Mouse (Mus musculus): ENCODE measurements around the gene Blnk. TPM values are rescaled to one million over a fixed set of nuclear protein-coding genes. Genes with fewer than 3 reads are reported as not detected.

Gene Blnk
- 0.09 and 0.38 TPM in 2 replicates for polyA plus RNA-seq (2016; fragmentation: Nextera tagmentation; extraction: Ambion mirVana)

- H3K27ac ChIP-seq = no peak within 1 kb of the TSS
- H3K27me3 ChIP-seq (ENCODE audit: insufficient read depth, poor library complexity, severe bottlenecking) = no peaks in the 10 kb centered on the region
- 60% methylated on average over 8 of the region's 8 CpGs for WGBS
- peak; percentile 59 for DNase-seq (ENCODE audit: low spot score)
- H3K4me3 ChIP-seq = no peak within 1 kb of the TSS
- 0 out of 2 replicates have a peak, but pooled peaks cover 3% of the 10 kb centered on the region for H3K4me1 ChIP-seq
- H3K9me3 ChIP-seq = no peaks in the 10 kb centered on the region
- no peaks in the 10 kb centered on the region for H3K36me3 ChIP-seq
Measured at GRCm38 (mm10) chr19:40994057-40994585, at the start of gene Blnk. Gene Blnk (minus strand): TSS chr19:40994535.

DNA sequence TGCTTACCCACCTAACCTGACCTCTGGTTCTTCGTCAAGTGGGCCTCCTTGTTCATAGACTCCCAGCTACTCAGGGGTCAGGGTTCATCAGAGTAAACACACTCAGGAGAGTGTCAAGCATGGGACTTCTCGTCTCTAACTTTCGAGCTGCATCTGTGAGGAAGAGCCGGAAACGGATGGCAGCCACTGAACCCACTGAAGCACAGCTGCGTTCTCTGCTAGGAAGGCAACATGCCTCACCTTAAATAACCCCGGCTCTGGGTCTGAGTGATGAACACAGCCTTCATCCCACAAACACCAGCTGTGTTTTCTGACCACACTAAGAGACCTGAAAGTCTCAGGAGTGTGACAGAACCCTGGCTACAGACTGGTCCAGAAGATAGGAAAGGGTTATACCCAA is 44.8 kb upstream of the Blnk start:
- Histone ChIP-seq H3K36me3 (no peaks in the 10 kb centered on the region), H3K27me3 (ENCODE audit: insufficient read depth, poor library complexity, severe bottlenecking) (no peaks in the 10 kb centered on the region), H3K4me1 (peaks cover 4% of the 10 kb centered on the region; the same call in 1 of the 2 replicates), H3K4me3 (no peak overlapping the region), H3K9me3 (no peaks in the 10 kb centered on the region), H3K27ac (no peak overlapping the region)
- no peak for DNase-seq (ENCODE audit: low spot score)
- 81% methylated on average over 7 of the region's 7 CpGs for WGBS

DNA sequence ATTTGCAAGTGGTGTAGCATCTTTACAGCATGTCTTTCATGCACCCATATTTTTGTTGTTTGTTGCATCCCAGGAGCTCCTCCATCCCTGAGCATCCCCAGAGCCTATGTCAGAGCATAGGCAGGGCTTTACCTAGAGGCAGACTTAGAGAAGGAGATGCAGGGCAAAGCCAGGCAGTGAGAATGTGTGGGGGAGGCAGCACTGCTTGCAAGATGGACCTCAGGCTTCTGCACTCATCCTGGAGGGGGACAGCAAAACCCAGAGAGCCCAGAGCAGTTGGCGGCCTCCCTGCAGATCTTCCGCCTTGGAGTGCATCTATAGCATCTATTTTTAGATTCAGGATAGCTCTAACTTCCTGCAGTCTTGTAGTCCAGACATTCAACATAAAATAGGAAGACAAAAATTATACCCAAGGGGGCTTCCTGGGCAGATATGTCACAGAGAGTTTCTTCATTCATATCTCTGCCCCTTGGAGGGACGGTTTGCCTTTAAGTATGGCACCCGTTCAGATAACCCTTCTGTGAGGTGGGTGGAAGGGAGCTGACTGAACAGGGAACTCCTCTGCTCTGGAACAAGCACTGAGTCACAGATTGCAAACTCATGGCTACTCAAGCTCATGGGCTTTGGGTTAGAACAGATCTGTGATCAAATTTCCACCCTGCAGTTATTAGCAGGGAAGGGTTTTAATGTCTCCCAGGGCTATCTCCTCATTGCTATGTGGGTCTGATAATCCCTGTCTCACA is 41.6 kb upstream of the Blnk start:
- H3K4me3 ChIP-seq = no peak overlapping the region
- H3K9me3 ChIP-seq = no peaks in the 10 kb centered on the region
- WGBS = 54% methylated on average over 4 of the region's 4 CpGs
- no peaks in the 10 kb centered on the region for H3K27me3 ChIP-seq (ENCODE audit: insufficient read depth, poor library complexity, severe bottlenecking)
- peaks cover 4% of the 10 kb centered on the region; the same call in 1 of the 2 replicates for H3K4me1 ChIP-seq
- H3K27ac ChIP-seq = no peak overlapping the region
- no peaks in the 10 kb centered on the region for H3K36me3 ChIP-seq
- DNase-seq (ENCODE audit: low spot score) = no peak

GRCm38 (mm10) chr19:41031869-41032268 is 37.5 kb upstream of the Blnk start:
- WGBS = 78% methylated on average over 6 of the region's 6 CpGs
- Histone ChIP-seq H3K4me1 (peaks cover 4% of the 10 kb centered on the region; the same call in 1 of the 2 replicates), H3K27ac (no peak overlapping the region), H3K27me3 (ENCODE audit: insufficient read depth, poor library complexity, severe bottlenecking) (no peaks in the 10 kb centered on the region), H3K4me3 (no peak overlapping the region), H3K36me3 (no peaks in the 10 kb centered on the region), H3K9me3 (no peaks in the 10 kb centered on the region)
- no peak for DNase-seq (ENCODE audit: low spot score)

DNA sequence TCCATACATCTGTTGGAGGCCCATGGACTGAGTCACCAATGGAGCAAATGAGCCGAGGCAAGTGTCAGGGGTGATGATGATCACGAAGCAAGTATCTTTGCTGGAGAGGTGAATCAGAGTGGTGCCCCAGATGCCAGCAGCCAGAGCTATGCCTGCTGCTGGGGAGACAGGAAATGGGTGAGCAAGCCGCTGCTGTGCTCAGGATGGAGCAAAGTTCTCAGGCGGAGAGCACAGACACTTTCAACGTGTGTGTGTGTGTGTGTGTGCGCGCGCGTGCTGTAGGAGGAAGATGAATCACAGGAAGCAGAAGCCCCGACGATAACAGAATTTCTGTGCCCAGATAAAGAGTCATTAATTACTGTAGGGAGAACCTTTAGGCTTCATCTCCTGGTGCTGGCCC is 36.7 kb upstream of the Blnk start:
- WGBS = 62% methylated on average over 11 of the region's 11 CpGs
- Histone ChIP-seq H3K4me3 (no peak overlapping the region), H3K9me3 (no peaks in the 10 kb centered on the region), H3K27me3 (ENCODE audit: insufficient read depth, poor library complexity, severe bottlenecking) (no peaks in the 10 kb centered on the region), H3K36me3 (no peaks in the 10 kb centered on the region), H3K4me1 (peaks cover 3% of the 10 kb centered on the region; the same call in 1 of the 2 replicates), H3K27ac (no peak overlapping the region)
- DNase-seq (ENCODE audit: low spot score) = no peak

DNA sequence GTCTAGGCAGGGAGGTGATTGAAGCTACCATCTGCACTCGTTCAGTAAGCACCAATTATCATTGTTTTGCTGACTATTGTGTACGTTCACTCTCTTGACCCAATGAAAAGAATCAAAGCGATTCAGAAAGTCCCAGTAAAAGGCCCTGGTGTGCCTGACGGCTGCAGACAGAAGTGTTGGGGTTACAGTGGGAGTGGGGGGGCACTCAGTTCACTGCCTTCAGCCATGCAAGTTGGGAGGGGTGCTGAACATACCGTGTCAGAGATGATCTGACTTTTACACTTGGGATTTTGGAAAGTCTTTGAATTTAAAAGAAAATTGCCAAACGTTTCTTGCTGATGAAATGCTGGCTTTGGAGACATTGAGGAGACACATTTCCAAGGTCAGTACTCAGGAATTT is 35.8 kb upstream of the Blnk start:
- no peak for DNase-seq (ENCODE audit: low spot score)
- Histone ChIP-seq H3K4me3 (no peak overlapping the region), H3K4me1 (no peaks in the 10 kb centered on the region), H3K36me3 (no peaks in the 10 kb centered on the region), H3K9me3 (no peaks in the 10 kb centered on the region), H3K27ac (no peak overlapping the region), H3K27me3 (ENCODE audit: insufficient read depth, poor library complexity, severe bottlenecking) (no peaks in the 10 kb centered on the region)
- WGBS = 72% methylated on average over 6 of the region's 6 CpGs

DNA sequence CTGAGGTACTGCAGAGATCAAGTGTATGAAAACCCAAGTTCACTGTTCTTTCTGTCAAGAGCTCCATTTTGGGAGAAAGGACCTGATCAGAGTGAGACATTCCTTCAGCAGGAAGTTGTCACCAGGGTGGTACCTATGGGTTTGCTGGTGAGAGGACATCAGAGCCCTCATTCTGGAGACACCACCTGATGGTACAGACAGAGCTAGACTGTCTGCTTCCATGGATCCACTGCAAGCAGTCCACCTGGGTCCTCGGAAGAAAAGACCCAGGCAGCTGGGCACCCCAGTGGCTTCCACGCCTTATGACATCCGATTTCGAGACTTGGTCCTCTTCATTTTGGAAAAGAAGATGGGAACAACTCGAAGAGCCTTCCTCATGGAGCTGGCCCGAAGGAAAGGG is 34.9 kb upstream of the Blnk start, which contains the start of gene Dntt:
Gene Dntt, plus strand, starts transcription at position 57 of the 400 bp plus-strand sequence.
- H3K27ac ChIP-seq = no peak within 1 kb of the TSS
- no peaks in the 10 kb centered on the region for H3K36me3 ChIP-seq
- H3K9me3 ChIP-seq = no peaks in the 10 kb centered on the region
- H3K4me1 ChIP-seq = no peaks in the 10 kb centered on the region
- 79% methylated on average over 6 of the region's 6 CpGs for WGBS
- DNase-seq (ENCODE audit: low spot score) = no peak
- H3K27me3 ChIP-seq (ENCODE audit: insufficient read depth, poor library complexity, severe bottlenecking) = no peaks in the 10 kb centered on the region
- H3K4me3 ChIP-seq = no peak within 1 kb of the TSS

- DNase-seq (ENCODE audit: low spot score) = no peak
- no peaks in the 10 kb centered on the region for H3K4me1 ChIP-seq
- H3K27ac ChIP-seq = no peak overlapping the region
- 88% methylated on average over 9 of the region's 9 CpGs for WGBS
- H3K36me3 ChIP-seq = no peaks in the 10 kb centered on the region
- 0 out of 2 replicates have a peak, but pooled peaks cover 8% of the 10 kb centered on the region for H3K27me3 ChIP-seq (ENCODE audit: insufficient read depth, poor library complexity, severe bottlenecking)
- no peak overlapping the region for H3K4me3 ChIP-seq
- no peaks in the 10 kb centered on the region for H3K9me3 ChIP-seq
Measured at GRCm38 (mm10) chr19:41027601-41028000, 33.3 kb upstream of the Blnk start.

- WGBS = 88% methylated on average over 5 of the region's 5 CpGs
- H3K4me1 ChIP-seq = no peaks in the 10 kb centered on the region
- H3K36me3 ChIP-seq = no peaks in the 10 kb centered on the region
- H3K27me3 ChIP-seq (ENCODE audit: insufficient read depth, poor library complexity, severe bottlenecking) = 0 out of 2 replicates have a peak, but pooled peaks cover 12% of the 10 kb centered on the region
- no peak overlapping the region for H3K4me3 ChIP-seq
- H3K27ac ChIP-seq = no peak overlapping the region
- DNase-seq (ENCODE audit: low spot score) = no peak
- H3K9me3 ChIP-seq = no peaks in the 10 kb centered on the region
Measured at GRCm38 (mm10) chr19:41027024-41027423, 32.7 kb upstream of the Blnk start.

DNA sequence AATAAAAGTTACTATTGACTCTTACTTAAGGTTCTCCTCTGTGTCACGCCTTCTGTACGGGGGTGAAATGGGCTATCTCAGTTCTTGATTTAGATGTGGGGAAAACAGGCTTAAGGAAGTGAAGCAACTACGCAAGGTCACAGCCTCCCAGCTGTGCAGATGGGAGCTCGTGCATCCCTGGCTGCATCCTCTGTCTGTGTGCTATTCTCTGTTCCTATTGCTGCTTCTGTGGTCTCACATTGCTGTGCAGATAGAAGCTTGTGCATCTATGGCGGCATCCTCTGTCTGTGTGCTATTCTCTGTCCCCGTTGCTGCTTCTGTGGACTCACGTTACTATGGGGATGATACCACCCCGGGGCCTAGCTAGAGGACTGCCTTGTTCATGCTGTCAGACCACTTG is 32.2 kb upstream of the Blnk start:
- no peaks in the 10 kb centered on the region for H3K36me3 ChIP-seq
- no peak overlapping the region for H3K27ac ChIP-seq
- no peak overlapping the region for H3K4me3 ChIP-seq
- H3K27me3 ChIP-seq (ENCODE audit: insufficient read depth, poor library complexity, severe bottlenecking) = peaks cover 12% of the 10 kb centered on the region; the same call in 1 of the 2 replicates
- no peaks in the 10 kb centered on the region for H3K9me3 ChIP-seq
- WGBS = 85% methylated on average over 8 of the region's 8 CpGs
- DNase-seq (ENCODE audit: low spot score) = no peak
- no peaks in the 10 kb centered on the region for H3K4me1 ChIP-seq

DNA sequence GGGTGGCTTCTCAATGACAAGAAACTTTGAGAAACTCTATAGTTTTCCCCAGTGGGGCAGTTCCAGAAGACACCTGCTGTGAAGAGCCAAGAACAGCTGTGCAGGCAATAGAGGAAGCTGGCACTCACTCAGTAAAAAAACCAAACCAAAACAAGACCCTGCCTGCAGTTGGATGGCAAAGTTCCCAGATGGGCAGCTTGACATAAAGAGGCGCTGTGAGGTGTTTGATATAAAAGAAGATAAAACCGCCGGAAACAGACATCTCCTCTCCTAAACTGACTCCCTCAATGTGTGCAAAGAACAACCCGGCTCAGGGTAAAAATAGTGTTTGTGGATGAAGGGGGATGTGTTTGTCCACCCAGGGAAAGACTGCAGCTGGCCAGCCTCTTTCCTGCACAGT is 27.9 kb upstream of the Blnk start:
- no peaks in the 10 kb centered on the region for H3K9me3 ChIP-seq
- no peaks in the 10 kb centered on the region for H3K4me1 ChIP-seq
- no peak overlapping the region for H3K27ac ChIP-seq
- WGBS = 82% methylated on average over 4 of the region's 4 CpGs
- DNase-seq (ENCODE audit: low spot score) = no peak
- peaks cover 34% of the 10 kb centered on the region for H3K27me3 ChIP-seq (ENCODE audit: insufficient read depth, poor library complexity, severe bottlenecking)
- H3K36me3 ChIP-seq = no peaks in the 10 kb centered on the region
- no peak overlapping the region for H3K4me3 ChIP-seq

DNA sequence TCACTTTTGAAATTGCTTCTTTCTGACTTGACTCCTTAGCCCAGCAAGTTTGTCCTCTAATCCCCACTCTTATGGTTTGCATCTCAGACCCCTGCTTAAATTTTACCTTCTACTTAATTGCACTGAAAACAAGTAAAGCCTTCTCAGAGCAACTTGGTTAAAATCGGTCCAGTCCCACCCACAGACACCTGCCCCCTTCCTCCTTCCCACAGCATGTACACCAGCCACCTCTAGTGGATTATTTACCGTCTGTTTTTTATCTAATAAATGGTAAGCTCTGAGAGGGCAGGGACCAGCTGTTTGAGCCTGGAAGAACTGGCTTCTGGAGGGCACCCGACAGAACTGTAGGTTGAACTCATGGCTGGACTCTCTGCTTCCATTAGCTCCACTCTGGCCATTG is 26.2 kb upstream of the Blnk start:
- Histone ChIP-seq H3K9me3 (no peaks in the 10 kb centered on the region), H3K27ac (no peak overlapping the region), H3K4me1 (peaks cover 3% of the 10 kb centered on the region; the same call in 1 of the 2 replicates), H3K4me3 (no peak overlapping the region), H3K27me3 (ENCODE audit: insufficient read depth, poor library complexity, severe bottlenecking) (peaks cover 39% of the 10 kb centered on the region), H3K36me3 (no peaks in the 10 kb centered on the region)
- 63% methylated on average over 3 of the region's 3 CpGs for whole genome bisulfite sequencing
- DNase-seq (ENCODE audit: low spot score) = no peak

- Histone ChIP-seq H3K9me3 (no peaks in the 10 kb centered on the region), H3K4me1 (peaks cover 3% of the 10 kb centered on the region; the same call in 1 of the 2 replicates), H3K27me3 (ENCODE audit: insufficient read depth, poor library complexity, severe bottlenecking) (peaks cover 46% of the 10 kb centered on the region), H3K27ac (no peak overlapping the region), H3K36me3 (no peaks in the 10 kb centered on the region), H3K4me3 (no peak overlapping the region)
- 78% methylated on average over 5 of the region's 5 CpGs for WGBS
- no peak for DNase-seq (ENCODE audit: low spot score)
Measured at GRCm38 (mm10) chr19:41019164-41019675, 24.9 kb upstream of the Blnk start.
